Mouse (Mus musculus): ENCODE results near the gene Tom1l2. TPM values are rescaled to one million over a fixed set of nuclear protein-coding genes. Genes with fewer than 3 reads are reported as not detected.

Tom1l2 gene
- total RNA-seq, 2 experiments from 2014 or later, result 97.3 to 100 TPM

DNA sequence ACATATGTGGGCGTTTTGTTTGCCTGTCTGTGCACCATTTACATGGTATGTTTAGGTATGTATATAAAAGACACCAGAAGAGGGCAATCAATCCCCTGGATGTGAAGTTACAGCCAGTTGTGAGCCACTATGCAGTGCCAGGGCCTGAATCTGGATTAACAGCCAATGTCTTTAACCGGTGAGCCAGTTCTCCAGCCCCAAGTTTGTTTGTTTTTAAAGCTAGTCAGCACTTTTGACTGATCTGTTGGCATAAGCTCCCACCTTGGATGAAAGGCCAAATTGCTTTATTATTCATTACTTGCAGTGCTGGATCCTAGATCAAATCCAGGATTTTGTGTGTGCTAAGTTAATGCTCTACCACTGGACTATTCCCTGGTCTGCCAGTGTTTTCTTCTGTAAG is 1.3 kb downstream of the Tom1l2 start:
- intact Hi-C loops (cut with DNase I), result loop anchor here (5.0 kb wide), 2 partner anchors 44 to 244 kb away; partner anchors contain the start of gene Rai1
- no peak for DNase-seq

DNA sequence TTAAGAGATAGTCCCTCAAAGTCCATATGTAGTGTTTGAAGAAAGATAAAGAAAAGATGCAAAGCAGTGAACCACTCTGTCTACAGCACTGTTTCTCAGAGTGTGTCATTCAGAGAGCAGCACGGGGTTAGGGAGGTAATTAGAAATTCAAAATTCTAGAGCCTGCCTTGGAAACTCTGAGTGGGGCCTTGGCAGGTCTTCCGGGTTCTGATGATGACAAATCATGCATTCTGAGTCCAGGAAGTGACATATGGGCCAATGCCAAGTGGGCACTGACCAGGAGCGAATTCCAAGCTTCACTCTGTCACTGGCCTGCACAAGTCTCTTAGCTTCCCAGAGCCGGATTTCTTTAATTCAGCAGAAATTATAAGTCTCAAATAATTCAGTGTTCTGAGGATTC is 6.2 kb downstream of the Tom1l2 start:
- intact Hi-C loops (cut with DNase I), result no loop called here

DNA sequence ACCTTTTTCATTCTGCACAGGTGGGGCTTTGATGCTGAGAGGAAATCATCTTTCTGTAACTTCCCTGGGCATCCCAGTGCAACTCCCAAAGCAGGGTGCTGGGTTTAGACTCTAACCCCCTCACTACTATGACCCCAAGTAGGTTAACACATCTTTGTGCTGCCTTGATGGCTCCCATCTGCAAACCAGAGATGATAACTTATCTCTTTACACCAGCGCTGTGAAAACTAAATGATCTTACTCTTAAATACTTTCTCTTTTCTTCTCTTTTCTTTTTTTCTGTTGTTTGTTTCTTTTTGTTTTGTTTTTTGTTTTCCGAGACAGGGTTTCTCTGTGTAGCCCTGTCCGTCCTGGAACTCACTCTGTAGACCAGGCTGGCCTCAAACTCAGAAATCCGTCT is 6.8 kb downstream of the Tom1l2 start:
- DNase-seq, result no peak
- intact Hi-C loops (cut with DNase I), result no loop called here

More for the DNA sequence above, 6.2 kb downstream of the Tom1l2 start:
- DNase-seq, result peak; percentile 44 to 56

DNA sequence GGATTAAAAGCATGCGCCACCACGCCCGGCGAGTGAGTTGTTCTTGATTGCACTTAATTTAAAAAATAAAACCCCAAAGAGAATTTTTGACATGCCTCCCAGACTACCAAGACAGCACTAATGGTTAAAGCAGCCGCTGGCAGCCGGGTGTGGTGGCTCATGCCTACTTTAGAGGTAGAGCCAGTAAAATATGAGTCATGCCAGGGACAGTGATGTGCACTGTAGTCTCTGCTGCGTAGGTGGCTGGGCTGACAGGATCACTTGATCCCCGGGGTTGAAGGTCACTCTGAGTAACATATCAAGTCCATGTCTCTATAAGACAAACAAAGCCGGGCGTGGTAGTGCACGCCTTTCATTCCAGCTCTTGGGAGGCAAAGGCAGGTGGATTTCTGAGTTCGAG is 13.3 kb downstream of the Tom1l2 start:
- no peak for DNase-seq
- intact Hi-C loops (cut with DNase I), result loop anchor here (5.0 kb wide), 1 partner anchor 137 kb away; no protein-coding TSS in a partner anchor

DNA sequence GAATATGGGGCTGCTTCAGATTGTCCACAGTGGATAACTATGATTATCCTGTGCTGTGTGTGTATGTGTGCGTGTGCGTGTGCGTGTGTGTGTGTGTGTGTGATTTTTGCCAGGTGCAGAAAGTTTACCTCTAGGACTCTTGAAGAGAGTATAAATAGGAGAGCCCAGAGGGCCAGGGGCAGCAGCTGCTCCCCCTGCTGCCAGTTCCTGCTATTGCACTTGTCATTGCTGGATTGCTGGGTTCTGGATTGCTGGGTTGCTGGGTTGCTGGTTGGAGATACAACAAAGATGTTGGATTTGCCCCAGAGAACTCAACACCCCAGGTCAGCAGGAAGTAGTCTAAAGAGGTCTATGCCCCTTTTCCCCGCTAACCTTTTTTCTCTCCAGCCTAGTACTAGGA is 14.4 kb downstream of the Tom1l2 start:
- intact Hi-C loops (cut with DNase I), result loop anchor here (5.0 kb wide), 1 partner anchor 136 kb away; no protein-coding TSS in a partner anchor
- DNase-seq, result peak; percentile 46 to 67

DNA sequence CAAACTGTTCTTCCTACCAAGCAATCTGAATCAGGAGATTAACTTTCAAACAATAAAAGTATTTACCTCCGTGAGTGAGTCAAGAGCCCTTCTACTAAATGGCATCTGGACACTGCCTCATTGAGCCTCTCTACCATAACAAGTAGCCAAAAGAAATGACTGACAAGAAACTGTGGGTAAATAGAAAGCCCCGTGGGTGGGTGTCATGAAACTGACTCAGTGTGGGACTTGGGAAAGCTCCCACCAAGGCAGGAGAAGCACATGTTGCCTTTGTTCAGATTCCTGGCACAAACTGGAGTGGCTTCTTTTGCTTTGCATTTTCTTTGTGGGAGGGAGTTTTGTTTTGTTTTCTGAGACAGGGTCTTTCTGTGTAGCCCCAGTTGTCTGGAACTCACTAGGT is 16.9 kb downstream of the Tom1l2 start:
- intact Hi-C loops (cut with DNase I), result loop anchor here (5.0 kb wide), 1 partner anchor 133 kb away; no protein-coding TSS in a partner anchor
- no peak for DNase-seq

DNA sequence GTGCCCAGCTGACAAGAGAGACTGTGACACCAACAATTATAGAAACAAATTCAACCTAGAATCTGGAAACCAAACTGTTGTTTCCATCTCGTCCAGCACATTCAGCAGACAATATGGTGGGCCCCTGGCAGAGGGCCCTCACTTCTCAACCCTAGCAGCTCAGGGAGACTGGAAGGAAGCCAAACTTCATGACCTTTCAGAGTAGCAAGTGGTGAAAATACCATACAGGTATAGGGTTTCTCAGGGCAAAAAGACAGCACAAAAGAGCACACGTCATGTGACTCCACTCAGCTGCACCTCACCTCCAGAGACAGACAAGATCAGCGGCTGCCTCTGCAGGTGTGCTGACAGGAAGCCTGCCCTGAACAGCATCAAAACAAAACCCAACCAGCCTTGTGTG is 18.6 kb downstream of the Tom1l2 start:
- intact Hi-C loops (cut with DNase I), result no loop called here
- no peak for DNase-seq

DNA sequence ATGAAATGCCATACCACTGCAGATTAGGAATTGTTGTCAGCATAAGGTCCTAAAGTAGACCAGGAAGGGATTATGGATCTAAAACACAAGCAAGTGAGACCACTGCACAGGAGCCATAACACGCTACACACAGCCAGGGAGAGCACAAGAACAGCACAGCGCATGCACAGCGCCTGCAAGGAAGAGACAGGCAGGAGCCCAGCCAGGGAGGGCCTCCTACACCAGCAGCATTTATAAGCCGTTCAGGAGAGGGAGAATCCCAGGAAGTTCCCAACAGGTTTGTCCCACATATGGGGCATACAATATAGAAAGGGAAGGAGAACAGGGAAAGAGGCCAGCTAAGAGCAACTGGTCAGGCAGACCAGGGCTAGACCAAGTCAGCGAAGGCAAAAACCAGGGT is 19.2 kb downstream of the Tom1l2 start:
- intact Hi-C loops (cut with DNase I), result no loop called here
- no peak for DNase-seq

DNA sequence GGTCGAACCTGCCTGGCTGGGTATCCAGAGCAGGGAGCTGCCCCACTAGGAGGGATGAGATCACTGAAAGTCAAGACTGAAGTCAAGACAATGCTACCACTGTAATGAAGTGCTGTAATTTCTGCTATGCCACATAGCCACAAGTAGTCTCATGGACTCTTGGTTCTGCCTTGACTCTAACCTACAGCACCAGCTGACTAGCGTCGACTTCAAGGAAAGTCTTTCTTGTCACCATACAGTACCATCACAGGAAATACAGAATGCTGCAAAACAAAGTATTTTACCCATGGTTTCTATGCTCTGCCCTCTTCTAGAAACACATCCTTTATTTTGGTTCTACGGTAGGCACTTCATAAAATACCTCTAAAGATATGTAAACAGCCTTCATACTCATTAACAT is 22.2 kb downstream of the Tom1l2 start:
- no peak for DNase-seq
- intact Hi-C loops (cut with DNase I), result no loop called here

DNA sequence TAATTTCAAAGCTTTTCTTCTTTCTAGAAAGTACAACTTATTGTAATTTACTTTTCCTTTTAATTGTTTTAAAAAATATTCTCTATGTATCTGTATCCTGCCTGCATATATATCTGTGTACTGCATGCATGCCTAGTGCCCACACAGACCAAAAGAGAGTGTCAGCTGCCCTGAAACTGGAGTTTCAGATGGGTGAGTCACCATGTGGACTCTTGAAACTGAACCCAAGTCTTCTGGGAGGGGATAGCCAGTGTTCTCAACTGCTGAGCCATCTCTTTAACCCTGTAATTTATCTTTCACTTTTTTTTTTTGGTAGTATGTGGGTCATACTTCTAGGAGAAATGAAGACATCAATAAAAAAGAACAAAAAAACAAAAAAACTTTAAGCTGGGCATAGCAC is 29.0 kb downstream of the Tom1l2 start:
- DNase-seq, result no peak
- intact Hi-C loops (cut with DNase I), result no loop called here

DNA sequence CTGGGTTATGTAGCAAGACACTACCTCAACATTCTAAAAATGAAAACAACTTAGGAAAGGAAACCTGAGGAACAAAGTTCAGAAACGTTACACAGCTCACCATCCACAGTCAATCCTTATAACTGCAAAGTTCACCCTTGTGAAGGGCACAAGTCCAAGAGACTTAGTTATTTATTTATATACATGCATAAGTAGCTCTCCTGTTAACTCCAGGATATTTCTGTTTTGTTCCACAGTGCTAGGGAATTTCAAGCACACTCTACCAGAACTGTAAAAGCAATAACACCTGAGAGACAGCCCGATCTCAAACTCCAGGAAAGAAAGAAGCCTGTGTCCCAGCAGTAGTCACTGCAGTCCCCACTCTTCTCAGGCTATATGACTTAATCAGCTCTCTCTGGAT is 31.3 kb downstream of the Tom1l2 start:
- intact Hi-C loops (cut with DNase I), result no loop called here
- no peak for DNase-seq

DNA sequence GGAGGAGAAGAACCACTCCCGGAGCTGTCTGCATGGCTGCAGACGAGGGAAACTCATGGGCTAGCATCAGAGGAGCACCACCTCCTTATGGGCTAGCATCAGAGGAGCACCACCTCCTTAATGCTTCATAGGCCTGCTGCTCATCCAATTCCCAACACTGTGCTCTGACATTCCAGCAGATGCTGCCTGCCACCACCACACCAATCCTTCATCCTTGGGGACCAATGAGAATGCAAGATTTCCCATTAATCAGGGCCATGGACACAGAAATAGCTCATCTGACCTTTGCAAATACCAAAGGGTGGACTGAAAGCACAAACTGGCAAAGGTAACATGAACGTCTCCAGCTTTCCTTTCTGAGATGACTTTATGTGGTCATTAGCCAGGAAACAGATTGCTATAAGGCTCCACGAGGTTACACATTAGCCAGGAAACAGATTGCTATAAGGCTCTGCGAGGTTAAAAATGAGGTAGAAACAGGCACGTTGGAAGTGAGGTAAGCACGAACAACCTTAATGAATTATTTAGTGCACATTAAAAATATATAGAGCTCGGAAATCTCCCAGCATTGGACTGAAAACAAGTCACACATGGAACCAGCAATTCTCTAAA is 32.2 kb downstream of the Tom1l2 start:
- DNase-seq, result no peak

DNA sequence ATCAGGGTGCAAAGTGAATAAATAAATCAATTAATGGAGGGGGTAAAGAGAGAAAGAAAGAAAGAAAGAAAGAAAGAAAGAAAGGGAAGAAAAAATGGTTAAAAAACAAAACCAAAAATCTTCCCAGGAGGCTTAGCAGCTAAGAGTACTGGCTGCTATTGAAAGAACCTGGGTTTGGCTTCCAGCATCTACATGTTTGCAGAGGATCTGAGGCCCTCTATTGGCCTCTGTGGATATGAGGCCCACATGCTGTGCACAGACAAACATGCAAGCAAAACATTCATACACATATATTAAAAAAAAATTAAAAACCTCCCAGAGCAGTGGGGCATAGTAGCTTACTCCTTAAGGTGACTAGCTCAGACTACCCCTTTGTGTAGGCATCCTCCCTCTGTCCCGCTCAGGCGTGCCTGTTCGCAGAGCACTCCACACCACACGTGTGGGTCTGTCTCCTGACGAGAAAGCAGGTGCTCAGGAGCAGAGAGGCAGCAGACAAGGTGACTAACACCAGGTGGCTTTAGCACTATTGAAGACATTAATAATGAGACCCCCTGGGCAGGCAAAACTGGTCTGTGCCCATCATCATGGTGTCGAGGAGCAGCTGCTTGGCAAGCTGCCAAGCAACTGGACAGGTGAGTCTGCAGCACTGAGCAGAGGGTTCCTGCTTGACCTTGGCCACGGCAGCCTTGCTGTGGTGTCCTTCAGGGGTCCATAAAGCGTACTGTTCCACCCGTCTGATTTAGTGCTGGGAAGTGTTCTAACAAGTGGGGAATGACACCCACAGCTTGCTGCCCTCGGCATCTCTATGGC is 33.2 kb downstream of the Tom1l2 start:
- no peak for DNase-seq
- intact Hi-C loops (cut with DNase I), result no loop called here

More for the DNA sequence above, 32.2 kb downstream of the Tom1l2 start:
- intact Hi-C loops (cut with DNase I), result no loop called here

DNA sequence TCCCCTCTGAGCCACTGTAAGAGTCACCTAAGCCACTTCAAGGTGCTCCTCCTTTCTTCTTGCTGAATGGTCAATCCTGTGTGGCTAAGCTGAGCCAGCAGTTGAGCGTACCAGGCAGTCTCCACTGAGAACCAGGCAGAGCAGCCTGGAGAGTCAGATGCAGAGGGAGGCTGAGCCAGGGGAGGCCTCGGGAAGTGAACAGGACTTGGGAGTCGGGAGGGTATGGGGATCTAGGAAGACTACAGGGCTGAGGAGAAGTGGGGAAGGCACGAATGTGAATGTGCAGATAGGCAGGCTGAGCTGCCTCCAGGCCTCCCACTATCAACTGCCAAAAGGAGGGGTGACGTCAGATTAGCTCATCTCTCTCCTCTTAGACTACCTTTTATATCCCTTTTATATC is 34.0 kb downstream of the Tom1l2 start:
- no peak for DNase-seq
- intact Hi-C loops (cut with DNase I), result no loop called here

DNA sequence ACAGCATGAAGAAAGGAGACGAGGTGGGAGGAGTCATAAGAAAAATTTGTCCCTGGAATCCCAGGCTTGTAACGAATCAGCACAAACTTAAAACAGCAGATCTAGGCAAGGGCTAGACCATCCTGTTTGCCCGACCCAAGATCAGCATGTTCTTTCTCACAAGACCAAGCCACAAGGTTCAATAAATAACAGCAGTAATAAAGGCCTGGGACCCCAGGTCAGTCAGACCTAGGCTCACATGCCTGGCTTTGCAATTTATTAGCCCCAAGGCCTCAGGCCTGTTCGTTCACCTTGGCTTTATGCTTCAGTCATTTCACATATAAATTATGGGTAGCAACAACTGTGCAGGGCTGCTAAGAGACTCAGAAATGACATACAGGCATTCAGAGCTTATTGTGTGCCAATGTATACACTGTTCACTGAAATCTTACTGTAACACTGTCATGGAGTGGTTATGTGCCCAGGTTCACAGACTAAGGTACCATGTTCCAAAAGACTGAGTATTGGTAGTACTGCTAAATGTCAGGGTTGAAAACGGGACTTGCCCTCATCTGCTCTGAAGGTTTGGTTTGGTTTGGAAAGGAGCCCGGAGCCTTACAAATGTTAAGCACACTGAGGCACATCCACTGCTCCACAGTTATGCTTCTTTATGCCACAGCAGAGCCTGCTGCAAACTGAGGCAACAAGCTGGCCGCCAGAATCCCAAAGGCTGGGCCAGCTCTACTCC is 35.2 kb downstream of the Tom1l2 start:
- intact Hi-C loops (cut with DNase I), result no loop called here
- no peak for DNase-seq

DNA sequence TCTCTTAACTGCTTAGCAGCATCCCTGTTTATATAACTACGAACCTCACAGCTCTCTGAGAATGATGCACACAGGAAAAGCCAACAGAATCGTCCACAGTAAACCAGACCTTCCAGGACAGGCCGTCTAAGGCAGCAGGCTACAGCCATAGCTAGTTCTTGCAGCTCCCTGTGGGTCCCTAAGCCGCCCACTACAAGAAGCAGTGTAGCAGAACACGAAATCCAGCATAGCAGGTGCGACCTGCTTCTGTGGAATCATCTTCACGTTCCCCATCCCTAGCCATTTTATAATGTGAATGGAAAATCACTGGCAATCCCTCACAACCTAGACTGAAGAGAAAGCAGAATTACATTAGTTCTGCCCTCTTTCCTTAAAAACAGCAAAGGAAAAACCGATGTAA is 35.8 kb downstream of the Tom1l2 start:
- intact Hi-C loops (cut with DNase I), result no loop called here
- DNase-seq, result no peak

DNA sequence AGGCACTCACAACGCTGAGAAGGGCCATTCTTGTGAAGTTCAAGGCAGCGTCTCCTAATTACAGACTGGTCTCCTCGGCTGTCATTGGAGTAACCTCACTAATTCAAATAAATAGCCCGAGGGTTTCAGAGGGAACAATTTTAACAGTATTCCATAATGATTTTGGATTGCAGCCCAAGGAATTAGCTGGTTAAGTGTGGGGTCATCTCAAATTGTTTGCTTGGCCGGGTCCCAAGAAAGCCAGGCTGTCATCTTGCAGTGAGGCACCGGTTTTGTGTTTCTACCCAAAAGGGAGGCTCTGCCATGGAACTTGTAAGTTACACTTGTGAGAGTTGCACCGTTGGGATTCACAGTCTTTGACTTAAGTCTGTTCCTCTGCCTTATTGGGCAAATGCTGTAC is 36.5 kb downstream of the Tom1l2 start:
- intact Hi-C loops (cut with DNase I), result no loop called here
- no peak for DNase-seq

DNA sequence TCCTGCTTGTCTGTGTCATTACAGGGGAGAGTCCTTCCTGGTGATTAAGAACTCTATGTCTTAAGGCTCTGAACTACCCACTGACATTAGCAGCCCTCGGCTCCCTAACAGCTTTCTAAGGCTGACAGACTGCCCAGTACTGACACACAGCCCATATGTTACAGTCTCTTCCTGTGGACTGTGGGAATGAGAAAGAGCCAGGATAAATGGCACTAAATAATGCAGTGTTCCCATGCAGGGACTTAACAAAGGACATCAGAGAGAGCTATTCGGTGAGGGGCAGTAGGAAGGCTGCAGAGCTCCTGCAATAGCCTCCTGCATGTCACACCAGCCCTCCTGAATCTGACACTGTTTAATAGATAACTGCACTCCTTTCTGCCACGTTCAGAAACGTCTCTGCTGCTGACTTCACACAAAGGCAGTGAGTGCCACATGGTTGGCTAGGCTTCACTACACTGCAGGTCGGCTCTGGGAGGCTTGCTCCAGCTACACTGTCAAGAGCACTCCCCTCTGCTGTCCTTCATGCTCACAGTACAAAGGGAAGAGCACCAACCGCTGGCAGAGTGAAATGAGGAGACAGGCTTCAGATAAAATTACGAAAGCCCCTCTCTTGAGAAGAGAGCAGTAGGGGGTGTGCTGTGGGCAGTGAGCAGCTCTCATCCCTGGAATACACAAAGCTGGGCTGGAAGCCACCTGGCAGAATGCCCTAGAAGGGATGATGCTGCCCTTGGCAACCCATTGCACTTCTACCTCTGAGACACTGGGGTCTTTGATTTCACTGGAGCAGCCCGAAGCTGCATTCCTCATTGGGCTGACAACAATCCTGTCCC is 41.5 kb downstream of the Tom1l2 start:
- intact Hi-C loops (cut with DNase I), result no loop called here
- peak; percentile 87 to 88 for DNase-seq

DNA sequence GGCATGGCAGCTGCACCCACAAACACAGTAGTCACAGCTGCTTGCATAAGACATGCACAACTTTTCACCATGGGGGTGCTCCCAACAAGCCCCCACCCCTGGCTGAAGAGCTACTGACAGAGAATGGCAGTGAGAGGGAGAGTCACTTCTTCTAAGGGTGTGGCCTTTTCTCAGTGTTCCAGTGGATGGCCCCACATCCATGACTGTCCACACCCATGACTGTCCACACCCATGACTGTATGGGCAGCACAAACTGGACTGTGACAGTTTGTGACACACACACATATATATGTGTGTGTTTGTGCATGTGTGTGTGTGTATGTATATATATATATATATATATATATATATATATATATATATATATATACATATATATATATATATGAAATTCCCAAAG is 42.8 kb downstream of the Tom1l2 start:
- intact Hi-C loops (cut with DNase I), result loop anchor here (2.0 to 5.0 kb wide), 2 partner anchors 42 to 103 kb away; partner anchors contain the start of genes Drc3 and Tom1l2

DNA sequence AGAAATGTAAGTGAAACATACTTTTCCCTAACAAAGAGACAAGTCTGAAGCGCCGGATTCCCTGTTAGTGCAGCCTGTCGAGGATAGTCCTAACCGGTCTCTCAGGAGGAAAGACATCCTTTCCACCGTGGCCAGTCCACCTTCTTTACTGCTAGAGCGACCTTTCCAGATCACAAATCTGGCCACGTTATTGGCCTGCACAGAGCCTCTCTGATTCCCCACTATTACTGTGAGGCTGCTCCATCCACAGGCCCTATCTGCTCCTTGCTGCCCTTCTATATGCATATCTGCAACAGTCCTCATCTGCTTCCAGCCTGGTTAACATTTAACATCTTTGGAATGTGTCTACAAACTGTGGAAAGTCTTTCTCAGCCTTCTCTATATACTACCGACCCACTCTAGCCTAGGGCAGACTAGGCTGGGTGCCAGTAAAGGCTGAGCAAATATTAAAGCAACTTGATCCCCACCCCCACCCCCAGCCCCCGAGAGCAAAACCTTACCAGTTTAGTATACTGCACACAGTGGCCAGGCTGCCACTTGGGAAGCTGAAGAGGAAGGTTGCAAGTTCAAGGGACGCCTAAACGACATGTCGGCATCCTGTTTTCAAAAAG is 44.1 kb downstream of the Tom1l2 start:
- intact Hi-C loops (cut with DNase I), result loop anchor here (2.0 to 5.0 kb wide), 2 partner anchors 44 to 104 kb away; partner anchors contain the start of genes Drc3 and Tom1l2
- no peak for DNase-seq

More for the DNA sequence above, 42.8 kb downstream of the Tom1l2 start:
- no peak for DNase-seq

Data from heart, postnatal 10 days (tissue).